Mouse (Mus musculus) E14TG2a.4 (cell line): Measurements from ENCODE around the gene Kmt5c.

Source experiments
- CTCF ChIP-seq: conservative IDR thresholded peaks from 2 replicates; pipeline ENCODE4 v1.5.1; 2014; ENCODE audit warnings: low read length
- NANOG ChIP-seq: IDR thresholded peaks from 2 replicates; pipeline ENCODE4 v1.6.1; 2014; ENCODE audit warnings: borderline replicate concordance, low read length, mixed read lengths
- POU5F1 ChIP-seq: IDR thresholded peaks from 2 replicates; pipeline ENCODE4 v1.6.1; 2014; ENCODE audit warnings: low read length, borderline replicate concordance

DNA sequence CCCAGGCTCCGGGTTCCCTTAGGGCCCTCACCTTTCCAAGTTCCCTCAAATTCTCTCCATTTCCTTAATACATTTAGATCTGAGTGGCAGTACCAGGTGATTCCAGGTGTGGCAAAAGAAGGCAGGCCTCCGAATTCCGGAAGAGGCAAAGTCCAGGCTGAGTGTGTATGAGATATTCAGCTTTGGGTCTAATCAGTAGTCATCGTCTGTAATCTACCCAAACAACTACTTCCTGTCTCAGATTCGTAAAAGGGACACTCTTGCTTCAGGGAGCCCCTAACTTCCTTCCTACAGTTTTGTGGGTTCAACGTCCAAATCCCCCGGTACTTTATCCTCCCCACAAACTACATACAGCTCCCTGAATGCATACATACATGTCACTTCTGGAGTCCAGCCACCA is 14.7 kb upstream of the Kmt5c start, which contains the start of gene Tmem150b:
- TF ChIP-seq CTCF (no peak), POU5F1 (no peak), NANOG (no peak)
